20 mouse cellular contexts compared by ENCODE assay signal in the genomic region with DNA sequence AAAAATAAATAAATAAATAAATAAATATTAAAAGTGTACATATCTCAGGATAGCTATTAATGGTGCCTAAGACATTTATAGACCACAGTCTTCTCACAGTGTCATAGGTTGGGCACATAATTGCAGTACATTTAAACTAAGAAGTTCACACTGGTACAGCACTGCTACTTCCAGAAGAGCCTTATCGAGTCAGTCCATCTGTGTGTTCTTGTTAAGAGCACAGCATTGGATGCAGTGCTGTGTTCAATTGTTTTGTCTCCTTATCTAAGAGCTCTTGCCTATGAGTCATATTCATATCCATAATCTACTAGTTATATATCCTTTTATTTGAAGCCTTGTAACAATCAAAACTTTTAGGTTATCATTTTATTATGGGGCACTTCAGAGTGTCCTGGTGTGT.
"Had no signal": no experiment of that assay in that cellular context is flagged by ENCODE, and none has a peak within 500 bp of the region (broad histone marks: within the 10 kb centered on the region; RNA-seq: fewer than 3 reads in every experiment).

No protein-coding gene starts in this region.

- H3K36me3 ChIP-seq: midbrain, embryonic 15.5 days had no signal

- H3K4me3 ChIP-seq: layer of hippocampus, adult 2 months; limb, embryonic 12.5 days; limb, embryonic 15.5 days; lung, embryonic 15.5 days; midbrain, embryonic 12.5 days; midbrain, embryonic 15.5 days; neural tube, embryonic 13.5 days had no signal

- H3K27me3 ChIP-seq: limb, embryonic 12.5 days; limb, embryonic 15.5 days; lung, embryonic 15.5 days; midbrain, embryonic 12.5 days; midbrain, embryonic 15.5 days; neural tube, embryonic 13.5 days had no signal

- DNase-seq: kidney, adult 2 months; kidney, postnatal 25 days; left cerebral cortex, postnatal 4 days; lung, adult 18-20 months; lung, postnatal 10 days; lung, postnatal 36 days; retina, postnatal 1 day; right cerebral cortex, postnatal 25 days; spleen, adult 18-20 months; thymus, adult 18-20 months; thymus, postnatal 36 days had no signal

- H3K4me1 ChIP-seq: limb, embryonic 12.5 days; limb, embryonic 15.5 days; lung, embryonic 15.5 days; midbrain, embryonic 12.5 days; midbrain, embryonic 15.5 days; neural tube, embryonic 13.5 days had no signal

- H3K27ac ChIP-seq: kidney, postnatal 0 days; layer of hippocampus, adult 2 months; limb, embryonic 12.5 days; limb, embryonic 15.5 days; lung, embryonic 15.5 days; midbrain, embryonic 12.5 days; midbrain, embryonic 15.5 days; neural tube, embryonic 13.5 days had no signal

- H3K9ac ChIP-seq: limb, embryonic 12.5 days; limb, embryonic 15.5 days; lung, embryonic 15.5 days; midbrain, embryonic 12.5 days; midbrain, embryonic 15.5 days; neural tube, embryonic 13.5 days had no signal

- H3K4me2 ChIP-seq: limb, embryonic 12.5 days; limb, embryonic 15.5 days; lung, embryonic 15.5 days; midbrain, embryonic 12.5 days; midbrain, embryonic 15.5 days; neural tube, embryonic 13.5 days had no signal

- H3K9me3 ChIP-seq: limb, embryonic 12.5 days; limb, embryonic 15.5 days; lung, embryonic 15.5 days; midbrain, embryonic 12.5 days; midbrain, embryonic 15.5 days; neural tube, embryonic 13.5 days had no signal

- ATAC-seq: intestine, postnatal 0 days; midbrain, embryonic 15.5 days had no signal
